Mouse (Mus musculus) heart, embryonic 15.5 days (tissue): ENCODE results near the gene Cct6b. TPM values are rescaled to one million over a fixed set of nuclear protein-coding genes. Genes with fewer than 3 reads are reported as not detected.

Experiments used
- ATAC-seq: fragments of 200-750 bp; cut with Nextera tagmentation; replicated peaks from 2 replicates; pipeline ENCODE4 v1.8.0; 2017; ENCODE audit warnings: low read depth, moderate TSS enrichment; ENCODE audit not compliant: insufficient number of reproducible peaks, insufficient read depth, low FRiP score
- H3K27ac ChIP-seq: fragments of 300-500 bp; sonication (generic); 2 replicates; pipeline ENCODE4 v1.5.1; 2015; ENCODE audit warnings: mild to moderate bottlenecking, inconsistent platforms
- H3K27me3 ChIP-seq: fragments of 300-500 bp; sonication (generic); 2 replicates; pipeline ENCODE4 v1.6.1; 2015; ENCODE audit warnings: inconsistent platforms
- H3K36me3 ChIP-seq: fragments of 300-500 bp; sonication (generic); 2 replicates; pipeline ENCODE4 v1.6.1; 2015; ENCODE audit warnings: mild to moderate bottlenecking, inconsistent platforms
- H3K4me1 ChIP-seq: fragments of 300-500 bp; sonication (generic); replicated peaks from 2 replicates; pipeline ENCODE4 v1.6.1; 2015; ENCODE audit warnings: inconsistent platforms
- H3K4me2 ChIP-seq: fragments of 300-500 bp; sonication (generic); 2 replicates; pipeline ENCODE4 v1.6.1; 2015; ENCODE audit warnings: inconsistent platforms, mild to moderate bottlenecking, moderate library complexity
- H3K4me3 ChIP-seq: fragments of 300-500 bp; sonication (generic); 2 replicates; pipeline ENCODE4 v1.5.1; 2015; ENCODE audit warnings: mild to moderate bottlenecking, inconsistent platforms
- H3K9ac ChIP-seq: fragments of 300-500 bp; sonication (generic); 2 replicates; pipeline ENCODE4 v1.6.1; 2015; ENCODE audit warnings: mild to moderate bottlenecking, inconsistent platforms
- H3K9me3 ChIP-seq: fragments of 300-500 bp; sonication (generic); replicated peaks from 2 replicates; pipeline ENCODE4 v1.6.1; 2016; ENCODE audit warnings: inconsistent platforms
- WGBS: fragments of 180-500 bp; shearing (Covaris S2); methylation state at CpG from one replicate; pipeline ENCODE4 v1.1.7; 2015; ENCODE audit warnings: mixed read lengths; 5-methylcytosine and 5-hydroxymethylcytosine counted together
- polyA plus RNA-seq: library from polyadenylated mRNA; unstranded; fragments of >200 nt; fragmentation: Nextera tagmentation; extraction: Ambion mirVana; gene quantifications from 2 replicates; pipeline ENCODE4 v1.2.1, GENCODE M21; 2015

The Cct6b gene
- polyA plus RNA-seq, result 0.21 and 0.28 TPM in 2 replicates

DNA sequence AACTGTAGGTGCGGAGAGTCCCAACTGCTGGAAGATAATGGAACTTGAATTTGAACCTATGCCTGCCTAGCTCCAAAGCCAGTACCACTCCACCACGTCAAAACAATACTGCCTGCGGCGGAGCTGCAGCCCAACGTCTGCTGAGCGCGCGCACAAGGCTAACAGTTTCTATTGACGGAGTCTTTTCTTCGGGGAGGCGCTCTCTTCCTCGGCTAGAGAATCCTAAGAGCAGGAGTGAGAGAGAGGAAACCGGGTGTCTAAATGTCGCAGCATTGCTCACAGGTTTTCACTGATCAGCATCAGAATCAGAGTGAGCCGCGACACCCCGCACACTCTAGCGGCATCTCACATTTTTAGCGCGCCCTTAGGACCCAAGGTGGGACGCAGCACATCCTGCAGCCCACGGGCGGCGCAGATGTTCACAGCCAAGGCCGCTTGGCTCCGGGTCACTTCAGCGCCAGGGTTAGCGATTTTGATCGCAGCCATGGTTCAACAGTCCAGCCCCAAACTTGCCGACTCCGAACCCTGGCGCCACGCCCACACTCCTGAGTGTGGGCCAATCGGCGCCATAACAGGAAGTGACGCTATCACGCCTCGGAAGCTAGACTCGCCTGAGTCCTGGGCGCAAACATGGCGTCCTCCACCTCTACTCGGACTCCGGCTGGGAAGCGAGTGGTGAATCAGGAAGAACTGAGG, at the start of gene Cct6b, which contains the start of gene Zfp830:
TSS of gene Cct6b (minus strand) at position 580 of the 696 bp plus-strand sequence.
TSS of gene Zfp830 (plus strand) at position 604 of the 696 bp plus-strand sequence.
- peak within 1 kb of the TSS; percentile 73 for H3K4me2 ChIP-seq
- H3K4me1 ChIP-seq, result peaks cover 19% of the 10 kb centered on the region
- under 1% methylated on average over 44 of the region's 44 CpGs for WGBS
- peak within 1 kb of the TSS; percentile 99 for H3K4me3 ChIP-seq
- H3K27ac ChIP-seq, result peak within 1 kb of the TSS; percentile 96
- H3K36me3 ChIP-seq, result no peaks in the 10 kb centered on the region
- H3K27me3 ChIP-seq, result peaks cover 6% of the 10 kb centered on the region; the same call in 1 of the 2 replicates
- H3K9ac ChIP-seq, result peak within 1 kb of the TSS; percentile 88
- ATAC-seq, result peak; percentile 98
- no peaks in the 10 kb centered on the region for H3K9me3 ChIP-seq

DNA sequence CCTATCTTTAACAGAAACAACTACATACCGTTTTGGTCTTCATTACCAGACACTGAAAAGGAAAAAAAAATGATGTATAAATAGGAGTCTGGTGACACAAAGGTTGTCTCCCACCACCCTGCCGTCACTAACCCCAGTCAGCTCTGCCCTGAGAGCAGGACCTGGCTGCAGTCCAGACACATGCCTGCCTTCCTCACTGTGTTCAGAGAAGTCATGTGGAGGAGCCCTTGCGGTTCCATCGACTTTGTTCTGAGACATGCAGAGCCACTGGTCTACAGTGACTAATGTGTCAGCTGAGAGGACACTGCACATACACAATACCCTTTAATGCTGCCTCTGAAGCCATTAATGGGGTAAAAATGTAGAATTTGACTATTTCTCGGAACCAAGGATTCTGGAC, 44.4 kb upstream of the Cct6b start:
- Histone ChIP-seq H3K9ac (no peak overlapping the region), H3K27ac (no peak overlapping the region)

DNA sequence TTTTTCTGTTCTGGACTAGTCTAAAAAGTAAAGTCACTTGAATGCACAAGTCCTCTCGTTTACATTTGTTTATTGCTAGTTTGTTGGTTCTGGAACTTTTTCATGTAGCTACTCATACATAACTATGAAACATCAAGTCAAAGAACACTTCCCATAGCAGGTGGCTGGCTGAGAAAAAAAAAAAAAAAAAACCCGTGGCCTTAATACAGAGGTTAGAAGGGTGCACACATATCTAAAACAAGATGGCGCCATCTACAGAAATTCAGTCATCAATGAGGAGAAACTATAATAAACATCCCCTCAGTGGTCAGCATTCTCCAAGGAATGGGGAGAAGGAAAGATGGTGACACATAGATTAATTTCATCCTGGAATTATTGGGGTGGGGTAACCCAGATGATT, 43.2 kb upstream of the Cct6b start:
- H3K4me2 ChIP-seq, result no peak overlapping the region
- no peaks in the 10 kb centered on the region for H3K27me3 ChIP-seq
- WGBS, result 73% methylated on average over 3 of the region's 3 CpGs
- H3K9ac ChIP-seq, result no peak overlapping the region
- no peak for ATAC-seq
- peaks cover 14% of the 10 kb centered on the region; the same call in 1 of the 2 replicates for H3K36me3 ChIP-seq
- no peak overlapping the region for H3K4me3 ChIP-seq
- H3K27ac ChIP-seq, result no peak overlapping the region
- H3K4me1 ChIP-seq, result peaks cover 19% of the 10 kb centered on the region
- no peaks in the 10 kb centered on the region for H3K9me3 ChIP-seq

More for the DNA sequence above, 44.4 kb upstream of the Cct6b start:
- no peak for ATAC-seq
- Histone ChIP-seq H3K36me3 (0 out of 2 replicates have a peak, but pooled peaks cover 3% of the 10 kb centered on the region), H3K4me3 (no peak overlapping the region), H3K4me1 (peaks cover 29% of the 10 kb centered on the region), H3K27me3 (no peaks in the 10 kb centered on the region), H3K9me3 (no peaks in the 10 kb centered on the region), H3K4me2 (no peak overlapping the region)
- WGBS, result 51% methylated on average over 5 of the region's 5 CpGs

DNA sequence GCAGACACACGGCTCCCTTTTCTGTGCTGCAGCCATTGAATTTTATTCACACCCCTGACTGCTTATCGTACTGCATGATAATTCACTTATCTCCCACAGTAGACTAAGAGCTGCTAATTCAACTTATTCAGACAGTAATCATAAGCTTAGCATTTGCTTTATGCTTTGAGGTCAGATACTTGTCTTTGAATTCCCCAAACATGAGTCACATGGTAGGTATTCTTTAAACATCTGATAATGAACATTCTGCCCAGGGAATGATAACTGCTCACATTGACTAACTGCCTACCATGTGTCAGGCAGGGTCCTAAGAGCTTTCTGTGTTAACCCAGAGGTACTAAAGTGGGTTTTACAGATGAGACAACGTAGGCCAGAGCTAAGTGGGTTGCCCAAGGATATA, 42.5 kb upstream of the Cct6b start:
- ATAC-seq, result no peak
- Histone ChIP-seq H3K9me3 (no peaks in the 10 kb centered on the region), H3K4me2 (no peak overlapping the region), H3K4me3 (no peak overlapping the region), H3K27me3 (no peaks in the 10 kb centered on the region), H3K9ac (no peak overlapping the region), H3K27ac (no peak overlapping the region), H3K36me3 (peaks cover 19% of the 10 kb centered on the region; the same call in 1 of the 2 replicates), H3K4me1 (peaks cover 13% of the 10 kb centered on the region; the same call in 1 of the 2 replicates)
- 44% methylated on average over 3 of the region's 3 CpGs for WGBS

DNA sequence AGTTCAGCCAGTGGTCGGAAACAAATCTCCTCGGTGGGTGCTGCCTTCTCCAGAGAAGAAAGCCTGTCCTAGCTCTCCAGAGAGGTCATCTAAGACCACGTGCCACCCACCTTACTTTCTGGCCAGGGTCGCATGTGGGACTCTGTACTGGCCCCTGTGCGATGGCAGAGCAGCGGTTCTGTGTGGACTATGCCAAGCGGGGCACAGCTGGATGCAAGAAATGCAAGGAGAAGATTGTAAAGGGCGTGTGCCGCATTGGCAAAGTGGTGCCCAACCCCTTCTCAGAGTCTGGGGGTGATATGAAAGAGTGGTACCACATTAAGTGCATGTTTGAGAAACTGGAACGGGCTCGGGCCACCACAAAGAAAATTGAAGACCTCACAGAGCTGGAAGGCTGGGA, 19.3 kb upstream of the Cct6b start:
- ATAC-seq, result no peak
- no peaks in the 10 kb centered on the region for H3K9me3 ChIP-seq
- H3K36me3 ChIP-seq, result peaks cover 48% of the 10 kb centered on the region
- H3K4me1 ChIP-seq, result peaks cover 16% of the 10 kb centered on the region
- H3K4me3 ChIP-seq, result no peak overlapping the region
- WGBS, result 92% methylated on average over 11 of the region's 11 CpGs
- H3K9ac ChIP-seq, result no peak overlapping the region
- H3K27me3 ChIP-seq, result no peaks in the 10 kb centered on the region
- no peak overlapping the region for H3K27ac ChIP-seq
- no peak overlapping the region for H3K4me2 ChIP-seq

DNA sequence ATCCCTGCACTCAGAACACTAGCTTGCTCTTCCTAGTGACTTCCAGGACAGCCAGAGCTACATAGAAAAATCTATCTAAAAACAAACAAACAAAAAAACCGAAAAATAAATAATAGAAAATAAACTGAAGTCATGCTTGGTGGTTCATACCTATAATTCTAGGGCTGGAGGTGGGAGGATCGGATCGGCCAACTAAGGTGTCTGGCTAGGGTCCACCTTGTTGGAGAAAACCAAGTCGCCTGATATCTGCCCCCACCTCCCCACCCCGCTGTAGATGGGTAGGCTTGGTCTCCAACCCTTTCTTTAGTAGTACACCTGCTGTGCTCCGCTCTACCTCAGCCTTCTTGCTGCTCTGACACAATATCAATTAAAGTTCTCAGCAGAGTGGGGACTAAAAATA, 18.1 kb upstream of the Cct6b start:
- Histone ChIP-seq H3K27ac (peak overlapping the region; percentile 98), H3K27me3 (no peaks in the 10 kb centered on the region), H3K9me3 (no peaks in the 10 kb centered on the region), H3K4me1 (peaks cover 16% of the 10 kb centered on the region), H3K36me3 (peaks cover 36% of the 10 kb centered on the region), H3K9ac (peak overlapping the region; percentile 99), H3K4me2 (peak overlapping the region; percentile 77), H3K4me3 (peak overlapping the region; percentile 99)
- 42% methylated on average over 6 of the region's 6 CpGs for WGBS
- ATAC-seq, result no peak

DNA sequence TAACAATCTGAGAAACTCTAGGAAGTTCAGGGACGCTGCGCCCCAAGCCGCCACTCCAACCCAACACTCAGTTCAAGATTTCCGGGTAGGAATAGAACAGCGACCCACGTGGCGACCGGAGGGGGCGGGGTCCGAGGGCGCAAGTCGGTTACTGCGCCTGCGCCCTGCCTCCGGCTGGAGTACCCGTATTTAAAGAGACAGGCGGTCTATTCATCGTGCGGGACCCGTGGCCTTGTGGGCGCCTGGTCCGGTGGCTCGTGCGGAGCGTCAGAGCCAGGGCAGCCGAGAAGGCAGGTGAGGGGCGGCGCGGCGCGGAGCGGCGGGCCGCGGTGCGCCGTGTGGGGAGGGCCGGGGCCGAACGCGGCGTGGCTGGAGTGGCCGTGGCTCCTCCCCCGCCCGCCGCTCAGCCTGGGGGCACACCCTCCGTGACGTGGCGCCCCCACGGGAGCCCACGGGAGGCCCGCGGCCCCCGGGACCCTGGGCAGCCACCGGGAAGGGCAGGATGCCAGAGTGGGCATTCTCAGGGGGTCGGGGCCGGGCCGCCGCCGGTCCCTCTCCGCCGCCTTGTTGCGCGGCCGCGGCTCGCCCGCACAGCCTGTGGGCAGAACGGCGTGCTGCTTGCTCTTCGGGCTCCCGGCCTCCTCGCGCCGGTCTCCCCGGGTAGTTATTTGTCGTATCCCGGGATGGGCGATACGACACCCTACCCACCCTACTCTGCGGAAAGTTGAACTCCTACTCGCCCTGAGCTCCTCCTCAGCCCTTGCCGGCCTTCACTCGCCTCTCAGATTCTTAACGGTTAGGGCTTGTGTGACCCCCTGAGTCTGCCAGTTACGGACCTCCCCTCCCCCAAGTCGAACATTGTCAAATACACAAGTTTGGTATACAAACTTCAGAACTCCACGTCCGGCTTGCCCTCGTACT, 17.1 kb upstream of the Cct6b start, which contains the start of gene Lig3:
TSS of gene Lig3 (plus strand) at position 126 of the 921 bp plus-strand sequence.
- no peaks in the 10 kb centered on the region for H3K27me3 ChIP-seq
- H3K4me1 ChIP-seq, result peaks cover 16% of the 10 kb centered on the region
- peak within 1 kb of the TSS; percentile 77 for H3K4me2 ChIP-seq
- ATAC-seq, result peak; percentile 94
- peak within 1 kb of the TSS; percentile 99 for H3K4me3 ChIP-seq
- under 1% methylated on average over 82 of the region's 90 CpGs for whole genome bisulfite sequencing
- peak within 1 kb of the TSS; percentile 99 for H3K9ac ChIP-seq
- peaks cover 29% of the 10 kb centered on the region for H3K36me3 ChIP-seq
- peak within 1 kb of the TSS; percentile 98 for H3K27ac ChIP-seq
- H3K9me3 ChIP-seq, result no peaks in the 10 kb centered on the region

DNA sequence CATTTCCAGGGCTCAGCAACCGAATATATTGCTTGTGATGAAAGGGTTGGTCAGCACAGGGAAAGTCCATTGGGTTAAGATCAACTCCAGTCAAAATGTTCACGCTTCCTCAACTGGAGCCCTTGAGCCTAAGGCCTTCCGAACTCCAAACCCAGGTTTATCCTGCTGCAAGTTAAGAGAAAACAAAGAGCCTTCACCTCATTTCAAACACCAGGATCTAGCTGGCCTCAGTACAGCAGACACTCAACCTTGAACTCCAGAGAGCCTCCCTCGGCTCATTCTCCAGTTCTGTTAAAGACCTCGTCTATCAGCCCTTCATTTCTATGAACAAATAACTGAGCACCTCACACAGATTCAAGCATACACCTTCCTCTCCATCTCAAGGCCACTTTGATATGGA, 16.0 kb upstream of the Cct6b start:
- H3K4me1 ChIP-seq, result peaks cover 16% of the 10 kb centered on the region
- no peak for ATAC-seq
- H3K27me3 ChIP-seq, result no peaks in the 10 kb centered on the region
- 45% methylated on average over 5 of the region's 5 CpGs for WGBS
- H3K4me2 ChIP-seq, result peak overlapping the region; percentile 77
- no peaks in the 10 kb centered on the region for H3K9me3 ChIP-seq
- peaks cover 18% of the 10 kb centered on the region for H3K36me3 ChIP-seq
- peak overlapping the region; percentile 99 for H3K4me3 ChIP-seq
- H3K9ac ChIP-seq, result peak overlapping the region; percentile 99
- peak overlapping the region; percentile 98; the same call in 1 of the 2 replicates for H3K27ac ChIP-seq

DNA sequence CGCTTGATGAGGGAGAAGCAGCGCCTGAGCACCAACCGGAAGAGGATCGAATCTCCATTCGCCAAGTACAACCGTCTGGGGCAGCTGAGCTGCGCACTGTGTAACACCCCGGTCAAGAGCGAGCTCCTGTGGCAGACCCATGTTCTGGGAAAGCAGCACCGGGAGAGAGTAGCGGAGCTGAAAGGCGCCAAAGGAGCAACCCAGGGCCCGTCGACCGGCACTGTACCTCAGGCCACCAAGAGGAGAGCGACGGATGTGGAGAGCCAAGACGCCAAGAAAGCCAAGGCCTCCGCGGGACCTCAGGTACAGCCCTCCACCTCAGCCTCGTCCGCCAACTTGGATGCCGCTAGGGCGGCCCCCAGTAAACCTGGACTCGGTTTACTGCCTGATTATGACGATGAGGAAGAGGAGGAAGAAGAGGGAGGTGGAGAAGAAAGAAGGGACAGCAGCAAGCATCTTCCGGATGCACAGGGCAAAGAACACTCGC, 360 bp upstream of the Cct6b start:
- H3K36me3 ChIP-seq, result no peaks in the 10 kb centered on the region
- WGBS, result under 1% methylated on average over 28 of the region's 28 CpGs
- H3K27ac ChIP-seq, result peak overlapping the region; percentile 96
- peak overlapping the region; percentile 99 for H3K4me3 ChIP-seq
- H3K9me3 ChIP-seq, result no peaks in the 10 kb centered on the region
- ATAC-seq, result peak; percentile 72
- peak overlapping the region; percentile 73 for H3K4me2 ChIP-seq
- H3K9ac ChIP-seq, result peak overlapping the region; percentile 88
- peaks cover 6% of the 10 kb centered on the region; the same call in 1 of the 2 replicates for H3K27me3 ChIP-seq
- peaks cover 19% of the 10 kb centered on the region for H3K4me1 ChIP-seq

DNA sequence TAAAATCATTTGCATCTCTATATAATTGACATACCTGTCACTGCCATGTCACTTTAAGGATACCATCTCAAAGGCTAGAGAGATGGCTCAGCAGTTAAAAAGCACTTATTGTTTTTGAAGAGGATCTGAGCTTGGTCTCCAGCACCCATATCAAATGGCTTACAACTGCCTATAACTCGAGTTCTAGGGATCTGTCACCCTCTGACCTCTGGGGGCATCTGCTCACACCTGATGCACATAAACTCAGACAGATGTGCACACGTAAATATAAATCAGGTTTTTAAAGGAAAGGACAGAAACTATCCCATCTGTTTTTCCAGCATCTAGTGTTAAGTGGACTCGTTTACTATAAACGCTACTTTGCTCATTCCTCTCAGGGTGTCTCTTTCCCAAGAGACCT, 860 bp downstream of the Cct6b start:
- H3K4me2 ChIP-seq, result peak overlapping the region; percentile 73
- H3K9ac ChIP-seq, result peak overlapping the region; percentile 88
- WGBS, result 11% methylated on average over 4 of the region's 4 CpGs
- H3K27ac ChIP-seq, result peak overlapping the region; percentile 96
- no peaks in the 10 kb centered on the region for H3K9me3 ChIP-seq
- peak overlapping the region; percentile 99 for H3K4me3 ChIP-seq
- peaks cover 6% of the 10 kb centered on the region; the same call in 1 of the 2 replicates for H3K27me3 ChIP-seq
- peaks cover 19% of the 10 kb centered on the region for H3K4me1 ChIP-seq
- no peak for ATAC-seq
- H3K36me3 ChIP-seq, result no peaks in the 10 kb centered on the region
